Mouse (Mus musculus) olfactory bulb, adult 2 months (tissue): ENCODE measurements around the gene Usp50.

ENCODE experiments used
- CTCF ChIP-seq: fragments of 200-500 bp; IDR thresholded peaks from 2 replicates; pipeline ENCODE4 v1.5.1; 2012; ENCODE audit warnings: low read depth, mild to moderate bottlenecking, low read length, moderate library complexity; ENCODE audit not compliant: insufficient read depth
- POLR2A ChIP-seq: fragments of 200-500 bp; IDR thresholded peaks from 2 replicates; pipeline ENCODE4 v1.6.1; 2012; ENCODE audit warnings: mild to moderate bottlenecking, low read depth, low read length, moderate library complexity; ENCODE audit not compliant: insufficient read depth

DNA sequence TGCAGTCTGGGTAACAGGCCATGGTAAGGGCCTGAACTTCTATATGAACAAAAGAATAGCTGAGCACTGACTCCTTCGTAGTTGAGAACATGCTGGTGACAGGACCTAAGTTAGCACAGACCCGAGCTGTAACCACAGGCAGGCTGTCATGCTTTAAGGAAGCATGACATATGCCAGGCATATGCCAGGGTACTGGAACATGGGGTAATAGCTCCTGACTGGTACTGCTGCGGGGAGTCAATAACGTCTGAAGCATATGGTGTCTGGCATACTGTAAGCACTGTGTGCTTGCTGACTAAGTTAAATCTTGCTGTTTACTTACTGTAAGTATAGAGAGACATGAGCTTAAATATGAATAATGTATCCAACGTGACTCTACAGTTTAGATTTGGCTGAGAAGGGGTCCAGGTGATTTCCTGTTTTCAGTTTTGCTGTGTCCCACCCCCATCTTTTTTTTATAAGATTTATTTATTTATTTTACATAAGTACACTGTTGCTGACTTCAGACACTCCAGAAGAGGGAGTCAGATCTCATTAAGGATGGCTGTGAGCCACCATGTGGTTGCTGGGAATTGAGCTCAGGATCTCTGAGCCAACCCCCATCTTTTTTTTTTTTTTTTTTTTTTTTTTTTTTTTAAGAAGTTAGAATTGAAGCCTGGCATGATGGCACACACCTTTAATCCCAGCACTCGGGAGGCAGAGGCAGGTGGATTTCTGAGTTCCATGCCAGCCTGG, 47.8 kb downstream of the Usp50 start:
- TF ChIP-seq CTCF (no peak), POLR2A (no peak)
